8 mouse cellular contexts compared by ENCODE assay signal in genomic region chr7:57591578-57592431, GRCm38 (mm10).
DNase-seq lines count a peak whose midpoint lies in the region; ATAC-seq and TF ChIP-seq lines count a peak whose summit lies in the region.

No protein-coding gene starts in this region.

- no peak overlapping the region for H3K27ac ChIP-seq in heart, adult 2 months
- H3K27ac ChIP-seq in brown adipose tissue, adult 24 weeks (replicated peaks; ENCODE audit: low read depth, low read length), result no peak overlapping the region
- peak overlapping the region; percentile 63; the same call in 1 of the 2 replicates for H3K27ac ChIP-seq in forebrain, embryonic 12.5 days
- peak overlapping the region; percentile 93 for H3K27ac ChIP-seq in hindbrain, embryonic 15.5 days (replicated peaks)
- H3K27ac ChIP-seq in midbrain, postnatal 0 days (ENCODE audit: low read depth, low read length), result peak overlapping the region; percentile 93

- TF ChIP-seq CTCF in heart, adult 2 months (IDR thresholded peaks at IDR 0.05), result no peak
- TF ChIP-seq CTCF in midbrain, postnatal 0 days (IDR thresholded peaks at IDR 0.05), result no peak

- H3K27me3 ChIP-seq in heart, adult 2 months (ENCODE audit: control insufficient read depth, insufficient read depth, low read length), result peaks cover 2% of the 10 kb centered on the region; the same call in 1 of the 2 replicates
- peaks cover 18% of the 10 kb centered on the region for H3K27me3 ChIP-seq in forebrain, embryonic 12.5 days
- no peaks in the 10 kb centered on the region for H3K27me3 ChIP-seq in hindbrain, embryonic 15.5 days
- H3K27me3 ChIP-seq in midbrain, postnatal 0 days (ENCODE audit: insufficient read depth, low read length), result no peaks in the 10 kb centered on the region

- peak overlapping the region; percentile 18; the same call in 1 of the 2 replicates for H3K4me3 ChIP-seq in heart, adult 2 months
- H3K4me3 ChIP-seq in brown adipose tissue, adult 24 weeks (ENCODE audit: insufficient read depth, low read depth, low read length), result 0 out of 2 replicates have a peak overlapping the region, but pooled peaks have one; percentile 47
- H3K4me3 ChIP-seq in forebrain, embryonic 12.5 days (replicated peaks), result peak overlapping the region; percentile 77
- H3K4me3 ChIP-seq in hindbrain, embryonic 15.5 days, result peak overlapping the region; percentile 74
- H3K4me3 ChIP-seq in midbrain, postnatal 0 days (ENCODE audit: low read depth, low read length), result peak overlapping the region; percentile 64

- intact Hi-C loops in heart, adult 2 months (cut with DNase I), result no loop called here
- intact Hi-C loops in left cerebral cortex, postnatal 4 days (cut with DNase I), result loop anchor here (10.0 kb wide), 2 partner anchors 213 to 803 kb away; no protein-coding TSS in a partner anchor

- no peak for TF ChIP-seq POLR2A in heart, adult 2 months (IDR thresholded peaks at IDR 0.05; ENCODE audit: insufficient read depth, low read depth, low read length)

- H3K36me3 ChIP-seq in heart, adult 2 months (ENCODE audit: control insufficient read depth, insufficient read depth, low read length), result no peaks in the 10 kb centered on the region
- H3K36me3 ChIP-seq in forebrain, embryonic 12.5 days (replicated peaks), result no peaks in the 10 kb centered on the region
- H3K36me3 ChIP-seq in hindbrain, embryonic 15.5 days, result no peaks in the 10 kb centered on the region
- no peaks in the 10 kb centered on the region for H3K36me3 ChIP-seq in midbrain, postnatal 0 days (ENCODE audit: insufficient read depth, low read length)

- peak overlapping the region; percentile 93 for H3K4me2 ChIP-seq in forebrain, embryonic 12.5 days
- H3K4me2 ChIP-seq in hindbrain, embryonic 15.5 days, result peak overlapping the region; percentile 88
- H3K4me2 ChIP-seq in midbrain, postnatal 0 days (ENCODE audit: low read depth, low read length, poor library complexity, severe bottlenecking), result peak overlapping the region; percentile 64

- no peaks in the 10 kb centered on the region for H3K9me3 ChIP-seq in forebrain, embryonic 12.5 days
- no peaks in the 10 kb centered on the region for H3K9me3 ChIP-seq in hindbrain, embryonic 15.5 days
- H3K9me3 ChIP-seq in midbrain, postnatal 0 days (ENCODE audit: low read length), result no peaks in the 10 kb centered on the region

- peak; percentile 34 for ATAC-seq in forebrain, embryonic 12.5 days (ENCODE audit: low FRiP score)
- ATAC-seq in hindbrain, embryonic 15.5 days (ENCODE audit: low FRiP score, low read depth), result peak; percentile 12
- peak; percentile 48 for ATAC-seq in midbrain, postnatal 0 days (ENCODE audit: low FRiP score)

- no peaks in the 10 kb centered on the region for H3K4me1 ChIP-seq in heart, adult 2 months (ENCODE audit: control insufficient read depth, insufficient read depth, low read length)
- no peaks in the 10 kb centered on the region for H3K4me1 ChIP-seq in brown adipose tissue, adult 24 weeks (ENCODE audit: control insufficient read depth, insufficient read depth, insufficient read length, low read length)
- peaks cover 11% of the 10 kb centered on the region for H3K4me1 ChIP-seq in forebrain, embryonic 12.5 days
- H3K4me1 ChIP-seq in hindbrain, embryonic 15.5 days (replicated peaks), result peaks cover 20% of the 10 kb centered on the region
- H3K4me1 ChIP-seq in midbrain, postnatal 0 days (ENCODE audit: insufficient read depth, low read length), result peaks cover 10% of the 10 kb centered on the region; the same call in 1 of the 2 replicates

- peak; percentile 10 to 36 for DNase-seq in heart, adult 2 months
- DNase-seq in heart, adult 11 months, result no peak
- DNase-seq in left cerebral cortex, postnatal 4 days, result peak; percentile 42
- peak; percentile 34 for DNase-seq in midbrain, postnatal 0 days (ENCODE audit: low spot score)
- peak; percentile 80 for DNase-seq in testis, postnatal 10 days (ENCODE audit: low spot score)

- H3K9ac ChIP-seq in heart, adult 2 months (ENCODE audit: low read depth, low read length), result no peak overlapping the region
- peak overlapping the region; percentile 70 for H3K9ac ChIP-seq in forebrain, embryonic 12.5 days
- peak overlapping the region; percentile 86 for H3K9ac ChIP-seq in hindbrain, embryonic 15.5 days
- peak overlapping the region; percentile 88 for H3K9ac ChIP-seq in midbrain, postnatal 0 days (replicated peaks; ENCODE audit: low read length, poor library complexity, severe bottlenecking)

- no peaks in the 10 kb centered on the region for H3K79me2 ChIP-seq in heart, adult 2 months (replicated peaks; ENCODE audit: control insufficient read depth, insufficient read depth, low read length)

- under 1% methylated on average over 56 of the region's 56 CpGs for WGBS in heart, adult 2 months
- WGBS in forebrain, embryonic 12.5 days, result under 1% methylated on average over 52 of the region's 56 CpGs
- WGBS in hindbrain, embryonic 15.5 days, result under 1% methylated on average over 56 of the region's 56 CpGs
- under 1% methylated on average over 53 of the region's 56 CpGs for WGBS in midbrain, postnatal 0 days

- no peak for TF ChIP-seq EP300 in heart, adult 2 months (IDR thresholded peaks at IDR 0.05; ENCODE audit: insufficient read depth, low read depth, low read length)

Comparison
In these comparisons a context has a peak if more than half of its experiments do, and no peak if none do; other contexts are left out.
1. H3K27ac ChIP-seq: peak in forebrain, embryonic 12.5 days (single experiment), hindbrain, embryonic 15.5 days (single experiment) and midbrain, postnatal 0 days (single experiment); none in heart, adult 2 months (single experiment) and brown adipose tissue, adult 24 weeks (single experiment).
2. H3K4me3 ChIP-seq: peak in every context shown above with its lines; median percentile 77 in forebrain, embryonic 12.5 days; 74 in hindbrain, embryonic 15.5 days; 64 in midbrain, postnatal 0 days; 47 in brown adipose tissue, adult 24 weeks; 18 in heart, adult 2 months.
3. Peak in every context shown above with its lines, with median percentiles within 50 percentile points of each other: ATAC-seq and H3K4me2 ChIP-seq.